Mouse (Mus musculus) myocyte (in vitro differentiated cells): Measurements from ENCODE around the gene Gm20449.

Experiments used
- E2F4 ChIP-seq: IDR thresholded peaks from one replicate; pipeline ENCODE4 v1.6.1; 2011; ENCODE audit warnings: mild to moderate bottlenecking, control low read depth, moderate library complexity; ENCODE audit not compliant: insufficient read depth
- POLR2A ChIP-seq: IDR thresholded peaks from one replicate; pipeline ENCODE4 v1.6.1; 2011; ENCODE audit warnings: low read depth, mild to moderate bottlenecking, control low read depth, moderate library complexity; ENCODE audit not compliant: insufficient read length
- USF1 ChIP-seq: IDR thresholded peaks from one replicate; pipeline ENCODE4 v1.6.1; 2011; ENCODE audit warnings: low read depth, mild to moderate bottlenecking, control low read depth, moderate library complexity

DNA sequence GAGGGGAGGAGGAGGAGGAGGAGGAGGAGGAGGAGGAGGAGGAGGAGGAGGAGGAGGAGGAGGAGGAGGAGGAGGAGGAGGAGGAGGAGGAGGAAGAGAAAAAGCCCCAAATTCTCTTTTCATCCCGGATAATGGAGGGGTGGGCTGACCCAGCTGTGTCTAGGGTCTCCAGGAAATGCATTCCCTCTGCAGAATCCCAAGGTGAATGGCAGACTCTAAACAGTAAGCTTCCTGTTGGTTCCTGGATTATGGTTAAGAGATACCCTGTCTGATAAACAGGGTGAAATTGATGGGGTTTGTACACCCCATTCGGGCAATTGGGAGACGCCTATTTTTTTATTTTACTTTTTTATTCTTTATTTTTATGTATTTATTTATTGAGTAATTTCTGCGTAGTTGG is 105.1 kb downstream of the Gm20449 start:
- TF ChIP-seq USF1 (no peak), POLR2A (no peak), E2F4 (no peak)
